Mouse (Mus musculus) spleen, postnatal 4 days (tissue): Measurements from ENCODE around the gene Akr1a1.
"Not testable (repeated sequence)": the region's sequence is repeated elsewhere in the genome, so short reads cannot be mapped to it uniquely, and the experiment has no call there.

Source experiments
- DNase-seq, 2 experiments: peaks; one replicate each; pipeline ENCODE4 v3.0.0; 2022; ENCODE audit warnings: low spot score in 2 of 2

The Akr1a1 gene

GRCm38 (mm10) chr4:116650924-116651796 is at the start of gene Akr1a1:
Gene Akr1a1 (minus strand): TSS chr4:116651680.
- DNase-seq = peak; percentile 84 to 90

- no peak for DNase-seq
These were observed 49.5 kb upstream of the Akr1a1 start for GRCm38 (mm10) chr4:116700964-116701363.

GRCm38 (mm10) chr4:116698693-116699342 is 47.3 kb upstream of the Akr1a1 start:
- no peak for DNase-seq

- DNase-seq = no peak
These were observed 42.3 kb upstream of the Akr1a1 start for GRCm38 (mm10) chr4:116693785-116694184.

GRCm38 (mm10) chr4:116692146-116692545 is 40.7 kb upstream of the Akr1a1 start:
- DNase-seq = no peak

GRCm38 (mm10) chr4:116689309-116689876 is 37.9 kb upstream of the Akr1a1 start:
- DNase-seq = no peak

GRCm38 (mm10) chr4:116687041-116687440 is 35.6 kb upstream of the Akr1a1 start:
- no peak for DNase-seq

- DNase-seq = peak; percentile 91 to 97
These were observed 34.1 kb upstream of the Akr1a1 start, which contains the start of gene Prdx1 for GRCm38 (mm10) chr4:116685402-116686061. Gene Prdx1 (plus strand): TSS chr4:116685544.

GRCm38 (mm10) chr4:116684665-116685064 is 33.2 kb upstream of the Akr1a1 start:
- DNase-seq = no peak

GRCm38 (mm10) chr4:116683957-116684356 is 32.5 kb upstream of the Akr1a1 start:
- no peak for DNase-seq

- DNase-seq = not testable (repeated sequence)
These were observed 29.0 kb upstream of the Akr1a1 start for GRCm38 (mm10) chr4:116680521-116680920.

- no peak for DNase-seq
These were observed 27.7 kb upstream of the Akr1a1 start for GRCm38 (mm10) chr4:116679141-116679540.

- DNase-seq = no peak
These were observed 26.3 kb upstream of the Akr1a1 start for GRCm38 (mm10) chr4:116677808-116678207.

GRCm38 (mm10) chr4:116676027-116676426 is 24.5 kb upstream of the Akr1a1 start:
- DNase-seq = no peak

GRCm38 (mm10) chr4:116674761-116675160 is 23.3 kb upstream of the Akr1a1 start:
- DNase-seq = not testable (repeated sequence)

- peak; percentile 47 to 68 for DNase-seq
These were observed 21.3 kb upstream of the Akr1a1 start for GRCm38 (mm10) chr4:116672785-116673184.

- DNase-seq = no peak
These were observed 17.8 kb upstream of the Akr1a1 start for GRCm38 (mm10) chr4:116669291-116669690.

- no peak for DNase-seq
These were observed 16.7 kb upstream of the Akr1a1 start for GRCm38 (mm10) chr4:116668145-116668544.

GRCm38 (mm10) chr4:116666625-116667024 is 15.1 kb upstream of the Akr1a1 start:
- no peak for DNase-seq

GRCm38 (mm10) chr4:116661998-116662397 is 10.5 kb upstream of the Akr1a1 start:
- DNase-seq = no peak

- DNase-seq = no peak
These were observed 9.3 kb upstream of the Akr1a1 start for GRCm38 (mm10) chr4:116660829-116661228.

- DNase-seq = not testable (repeated sequence)
These were observed 8.4 kb upstream of the Akr1a1 start for GRCm38 (mm10) chr4:116659916-116660315.
